Mouse (Mus musculus): ENCODE results near the gene Zscan26. TPM values are rescaled to one million over a fixed set of nuclear protein-coding genes. Genes with fewer than 3 reads are reported as not detected.

The Zscan26 gene
- polyA plus RNA-seq, 1 experiment from 2014 or later, result 25.8 TPM

- H3K9me3 ChIP-seq (replicated peaks; ENCODE audit: control insufficient read depth, low read length), result no peaks in the 10 kb centered on the region
- 49% methylated on average over 14 of the region's 15 CpGs for WGBS
- H3K27me3 ChIP-seq (ENCODE audit: control insufficient read depth, insufficient read depth, low read length), result no peaks in the 10 kb centered on the region
- peak overlapping the region; percentile 5; the same call in 1 of the 2 replicates for H3K27ac ChIP-seq (ENCODE audit: low read length)
- peaks cover 13% of the 10 kb centered on the region for H3K4me1 ChIP-seq (ENCODE audit: control insufficient read depth, insufficient read depth, low read length)
- no peak overlapping the region; the same call in 1 of the 2 replicates for H3K4me2 ChIP-seq (ENCODE audit: low read depth, low read length)
- H3K4me3 ChIP-seq (ENCODE audit: low read length), result no peak overlapping the region
- H3K9ac ChIP-seq (ENCODE audit: low read length), result no peak overlapping the region
- no peaks in the 10 kb centered on the region for H3K36me3 ChIP-seq (ENCODE audit: control insufficient read depth, insufficient read depth)
- no peak for ATAC-seq (replicated peaks; ENCODE audit: extremely low read depth, insufficient read depth, low FRiP score)
Observed at GRCm38 (mm10) chr13:21414231-21415212, 39.0 kb downstream of the Zscan26 start.

DNA sequence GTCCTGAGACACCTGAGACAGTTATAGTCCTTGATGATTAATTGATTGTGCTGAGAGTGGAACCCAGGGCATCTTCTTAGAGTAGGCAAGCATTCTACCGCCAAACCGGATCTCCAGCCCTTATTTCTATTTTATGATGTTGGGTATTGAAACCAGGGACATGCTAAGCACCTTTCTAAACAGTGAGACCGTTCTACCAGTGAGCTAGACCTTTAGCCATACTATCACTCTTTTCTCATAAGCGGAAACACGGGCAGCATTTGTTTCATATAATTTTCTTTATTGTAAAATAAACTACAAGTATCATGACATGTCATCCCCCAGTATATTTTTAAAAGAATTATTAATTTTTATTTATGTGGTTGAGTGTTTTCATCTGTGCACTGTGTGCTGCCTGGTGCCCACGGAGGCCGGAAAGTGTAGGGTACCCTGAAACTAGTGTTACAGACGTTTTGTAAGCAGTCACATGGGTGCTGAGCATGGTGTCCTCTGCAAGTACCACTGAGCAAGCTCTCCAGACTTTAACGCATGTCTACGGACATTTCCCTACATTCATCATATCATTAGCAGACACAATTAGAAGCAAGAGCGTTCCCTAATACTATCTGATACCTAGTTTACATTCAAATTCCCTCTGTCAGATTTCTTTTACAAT lies 44.6 kb downstream of the Zscan26 start:
- H3K4me3 ChIP-seq (ENCODE audit: low read length), result peak overlapping the region; percentile 63
- no peaks in the 10 kb centered on the region for H3K9me3 ChIP-seq (replicated peaks; ENCODE audit: control insufficient read depth, low read length)
- peak overlapping the region; percentile 85 for H3K4me2 ChIP-seq (ENCODE audit: low read depth, low read length)
- H3K4me1 ChIP-seq (ENCODE audit: control insufficient read depth, insufficient read depth, low read length), result peaks cover 4% of the 10 kb centered on the region; the same call in 1 of the 2 replicates
- no peak for ATAC-seq (replicated peaks; ENCODE audit: extremely low read depth, insufficient read depth, low FRiP score)
- peak overlapping the region; percentile 89 for H3K27ac ChIP-seq (ENCODE audit: low read length)
- 56% methylated on average over 11 of the region's 11 CpGs for WGBS
- H3K9ac ChIP-seq (ENCODE audit: low read length), result peak overlapping the region; percentile 81
- H3K36me3 ChIP-seq (ENCODE audit: control insufficient read depth, insufficient read depth), result no peaks in the 10 kb centered on the region
- no peaks in the 10 kb centered on the region for H3K27me3 ChIP-seq (ENCODE audit: control insufficient read depth, insufficient read depth, low read length)

DNA sequence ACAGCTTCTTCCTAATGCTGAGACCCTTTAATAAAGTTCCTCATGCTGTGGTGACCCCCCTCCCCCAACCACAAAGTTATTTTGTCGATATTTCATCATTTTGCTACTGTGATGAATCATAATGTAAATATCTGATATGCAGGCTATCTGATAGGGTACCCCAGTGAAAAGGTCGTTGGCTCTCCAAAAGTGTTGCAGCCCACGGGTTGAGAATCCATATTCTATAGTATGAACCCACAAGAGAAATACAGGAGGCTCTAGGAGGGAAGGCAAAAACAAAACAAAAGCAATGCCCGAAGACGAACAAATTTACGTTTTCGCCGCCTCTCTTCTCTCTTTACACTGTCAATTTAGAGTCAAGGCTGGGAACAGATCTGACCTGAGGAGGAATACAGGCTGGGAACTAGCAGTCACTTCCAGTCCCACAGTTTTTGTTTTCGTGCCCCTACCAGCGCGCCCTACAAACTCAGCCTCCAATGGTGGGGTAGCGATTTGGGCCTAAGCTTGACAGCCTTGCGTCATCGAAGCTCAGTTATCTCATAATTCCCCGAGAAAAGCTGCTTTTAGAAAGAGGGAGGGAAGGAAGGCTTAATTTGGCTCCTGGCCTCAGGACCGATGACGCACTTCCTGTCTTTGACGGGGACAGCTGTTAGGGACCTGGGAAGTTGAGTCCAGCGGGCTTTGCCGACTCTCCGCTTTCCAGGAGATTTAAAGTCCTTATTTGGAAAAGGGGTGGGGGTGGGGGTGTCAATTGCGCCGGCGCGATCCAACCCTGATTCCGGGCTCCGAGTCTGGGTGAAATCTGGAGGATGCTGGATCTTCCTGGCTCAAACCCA lies 45.3 kb downstream of the Zscan26 start:
- peak overlapping the region; percentile 89 for H3K27ac ChIP-seq (ENCODE audit: low read length)
- no peaks in the 10 kb centered on the region for H3K27me3 ChIP-seq (ENCODE audit: control insufficient read depth, insufficient read depth, low read length)
- H3K4me2 ChIP-seq (ENCODE audit: low read depth, low read length), result peak overlapping the region; percentile 85
- H3K4me1 ChIP-seq (ENCODE audit: control insufficient read depth, insufficient read depth, low read length), result peaks cover 4% of the 10 kb centered on the region; the same call in 1 of the 2 replicates
- 2% methylated on average over 27 of the region's 27 CpGs for WGBS
- H3K9me3 ChIP-seq (replicated peaks; ENCODE audit: control insufficient read depth, low read length), result no peaks in the 10 kb centered on the region
- H3K36me3 ChIP-seq (ENCODE audit: control insufficient read depth, insufficient read depth), result no peaks in the 10 kb centered on the region
- ATAC-seq (replicated peaks; ENCODE audit: extremely low read depth, insufficient read depth, low FRiP score), result peak; percentile 97
- peak overlapping the region; percentile 63 for H3K4me3 ChIP-seq (ENCODE audit: low read length)
- peak overlapping the region; percentile 81 for H3K9ac ChIP-seq (ENCODE audit: low read length)

GRCm38 (mm10) chr13:21407341-21407740 lies 46.2 kb downstream of the Zscan26 start:
- Histone ChIP-seq H3K27ac (ENCODE audit: low read length) (peak overlapping the region; percentile 89), H3K4me3 (ENCODE audit: low read length) (peak overlapping the region; percentile 63)

DNA sequence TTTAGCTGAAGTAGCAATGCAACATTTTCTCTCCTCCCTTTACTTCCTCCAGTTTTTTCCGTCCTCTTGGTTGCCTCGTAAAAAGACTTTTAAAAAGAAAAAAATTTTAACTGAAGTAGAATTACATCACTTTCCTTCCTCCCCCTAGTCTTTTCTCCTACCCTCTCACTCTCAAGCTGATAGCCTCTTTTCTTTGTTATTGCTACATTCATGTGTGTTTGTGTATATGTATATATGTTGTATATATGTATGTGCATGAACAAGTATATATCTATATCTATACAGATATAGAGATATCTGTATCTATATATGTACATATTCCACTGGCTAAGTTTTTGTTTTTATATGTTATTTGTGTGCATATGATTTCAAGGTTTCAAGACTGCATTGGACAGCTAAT lies 50.7 kb downstream of the Zscan26 start:
- ATAC-seq (replicated peaks; ENCODE audit: extremely low read depth, insufficient read depth, low FRiP score), result no peak
- peaks cover 5% of the 10 kb centered on the region; the same call in 1 of the 2 replicates for H3K36me3 ChIP-seq (ENCODE audit: control insufficient read depth, insufficient read depth)
- peaks cover 13% of the 10 kb centered on the region for H3K4me1 ChIP-seq (ENCODE audit: control insufficient read depth, insufficient read depth, low read length)
- peak overlapping the region; percentile 77 for H3K4me2 ChIP-seq (ENCODE audit: low read depth, low read length)
- no peaks in the 10 kb centered on the region for H3K9me3 ChIP-seq (replicated peaks; ENCODE audit: control insufficient read depth, low read length)
- 0% methylated on average over 2 of the region's 2 CpGs for WGBS
- peak overlapping the region; percentile 87 for H3K27ac ChIP-seq (ENCODE audit: low read length)
- peak overlapping the region; percentile 96 for H3K9ac ChIP-seq (ENCODE audit: low read length)
- peak overlapping the region; percentile 95 for H3K4me3 ChIP-seq (ENCODE audit: low read length)
- no peaks in the 10 kb centered on the region for H3K27me3 ChIP-seq (ENCODE audit: control insufficient read depth, insufficient read depth, low read length)

More at GRCm38 (mm10) chr13:21407341-21407740, 46.2 kb downstream of the Zscan26 start:
- WGBS, result 77% methylated on average over 11 of the region's 11 CpGs
- peaks cover 4% of the 10 kb centered on the region; the same call in 1 of the 2 replicates for H3K4me1 ChIP-seq (ENCODE audit: control insufficient read depth, insufficient read depth, low read length)
- H3K9ac ChIP-seq (ENCODE audit: low read length), result no peak overlapping the region
- no peaks in the 10 kb centered on the region for H3K9me3 ChIP-seq (replicated peaks; ENCODE audit: control insufficient read depth, low read length)
- H3K4me2 ChIP-seq (ENCODE audit: low read depth, low read length), result peak overlapping the region; percentile 85
- H3K36me3 ChIP-seq (ENCODE audit: control insufficient read depth, insufficient read depth), result no peaks in the 10 kb centered on the region
- H3K27me3 ChIP-seq (ENCODE audit: control insufficient read depth, insufficient read depth, low read length), result no peaks in the 10 kb centered on the region
- no peak for ATAC-seq (replicated peaks; ENCODE audit: extremely low read depth, insufficient read depth, low FRiP score)

DNA sequence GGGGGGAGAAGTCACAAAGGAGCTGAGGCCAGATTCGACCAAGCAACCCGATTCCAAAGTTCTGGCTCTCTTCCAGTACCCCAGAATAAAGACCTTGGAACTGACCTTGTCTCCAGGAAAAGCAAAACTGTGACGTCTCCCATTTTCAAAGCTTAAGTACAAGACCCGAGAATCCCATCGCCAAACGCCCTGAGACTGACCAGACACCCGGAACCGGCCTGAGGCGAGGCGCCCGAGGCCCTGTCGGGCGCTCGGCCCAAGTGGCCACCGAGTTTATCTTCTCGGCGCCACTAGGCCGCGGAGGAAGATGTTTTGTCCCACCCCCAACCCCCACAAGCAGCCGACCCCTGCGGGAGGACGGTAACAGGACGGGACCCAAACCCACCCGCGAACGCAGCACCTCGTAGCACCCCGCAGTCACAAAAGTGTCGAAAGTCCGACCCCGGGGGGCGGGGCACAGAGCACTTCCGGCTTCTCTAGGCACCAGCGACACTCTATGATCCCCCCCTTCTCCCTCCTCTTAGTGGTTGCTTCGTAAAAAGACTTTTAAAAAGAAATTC lies 51.2 kb downstream of the Zscan26 start, which contains the start of gene Zkscan3:
TSS of gene Zkscan3 (minus strand) at position 469 of the 560 bp plus-strand sequence.
- Histone ChIP-seq H3K27ac (ENCODE audit: low read length) (peak within 1 kb of the TSS; percentile 87), H3K4me1 (ENCODE audit: control insufficient read depth, insufficient read depth, low read length) (peaks cover 11% of the 10 kb centered on the region), H3K27me3 (ENCODE audit: control insufficient read depth, insufficient read depth, low read length) (no peaks in the 10 kb centered on the region), H3K36me3 (ENCODE audit: control insufficient read depth, insufficient read depth) (peaks cover 5% of the 10 kb centered on the region; the same call in 1 of the 2 replicates), H3K4me2 (ENCODE audit: low read depth, low read length) (peak within 1 kb of the TSS; percentile 77), H3K9me3 (replicated peaks; ENCODE audit: control insufficient read depth, low read length) (no peaks in the 10 kb centered on the region), H3K9ac (ENCODE audit: low read length) (peak within 1 kb of the TSS; percentile 96), H3K4me3 (ENCODE audit: low read length) (peak within 1 kb of the TSS; percentile 95)
- peak; percentile 94 for ATAC-seq (replicated peaks; ENCODE audit: extremely low read depth, insufficient read depth, low FRiP score)
- under 1% methylated on average over 35 of the region's 35 CpGs for WGBS

- Histone ChIP-seq H3K27ac (ENCODE audit: low read length) (peak overlapping the region; percentile 87), H3K9ac (ENCODE audit: low read length) (peak overlapping the region; percentile 96), H3K4me3 (ENCODE audit: low read length) (peak overlapping the region; percentile 95), H3K9me3 (replicated peaks; ENCODE audit: control insufficient read depth, low read length) (no peaks in the 10 kb centered on the region), H3K27me3 (ENCODE audit: control insufficient read depth, insufficient read depth, low read length) (no peaks in the 10 kb centered on the region), H3K4me1 (ENCODE audit: control insufficient read depth, insufficient read depth, low read length) (peaks cover 11% of the 10 kb centered on the region), H3K36me3 (ENCODE audit: control insufficient read depth, insufficient read depth) (peaks cover 5% of the 10 kb centered on the region; the same call in 1 of the 2 replicates), H3K4me2 (ENCODE audit: low read depth, low read length) (peak overlapping the region; percentile 77)
- 3% methylated on average over 12 of the region's 12 CpGs for WGBS
- ATAC-seq (replicated peaks; ENCODE audit: extremely low read depth, insufficient read depth, low FRiP score), result peak; percentile 42; the same call in 1 of the 2 replicates
Observed at GRCm38 (mm10) chr13:21401636-21402286, 51.8 kb downstream of the Zscan26 start.

GRCm38 (mm10) chr13:21401166-21401565 lies 52.4 kb downstream of the Zscan26 start:
- 56% methylated on average over 3 of the region's 3 CpGs for WGBS
- H3K36me3 ChIP-seq (ENCODE audit: control insufficient read depth, insufficient read depth), result peaks cover 9% of the 10 kb centered on the region
- peak overlapping the region; percentile 95 for H3K4me3 ChIP-seq (ENCODE audit: low read length)
- H3K4me1 ChIP-seq (ENCODE audit: control insufficient read depth, insufficient read depth, low read length), result peaks cover 11% of the 10 kb centered on the region
- peak overlapping the region; percentile 77 for H3K4me2 ChIP-seq (ENCODE audit: low read depth, low read length)
- no peaks in the 10 kb centered on the region for H3K9me3 ChIP-seq (replicated peaks; ENCODE audit: control insufficient read depth, low read length)
- no peaks in the 10 kb centered on the region for H3K27me3 ChIP-seq (ENCODE audit: control insufficient read depth, insufficient read depth, low read length)
- ATAC-seq (replicated peaks; ENCODE audit: extremely low read depth, insufficient read depth, low FRiP score), result no peak
- peak overlapping the region; percentile 96 for H3K9ac ChIP-seq (ENCODE audit: low read length)
- H3K27ac ChIP-seq (ENCODE audit: low read length), result no peak overlapping the region
